Mouse (Mus musculus) midbrain, embryonic 10.5 days (tissue): ENCODE measurements around the gene Lck. TPM values are rescaled to one million over a fixed set of nuclear protein-coding genes. Genes with fewer than 3 reads are reported as not detected.
"Not testable (repeated sequence)": the region's sequence is repeated elsewhere in the genome, so short reads cannot be mapped to it uniquely, and the experiment has no call there.

Experiments used
- DNase-seq: peaks from one replicate; pipeline ENCODE4 v3.0.0-alpha.2; 2017; ENCODE audit warnings: low spot score
- H3K27ac ChIP-seq: fragments of 300-500 bp; sonication (generic); replicated peaks from 2 replicates; pipeline ENCODE4 v1.5.1; 2016; ENCODE audit warnings: mild to moderate bottlenecking
- H3K27me3 ChIP-seq: fragments of 300-500 bp; sonication (generic); 2 replicates; pipeline ENCODE4 v1.6.1; 2016; ENCODE audit warnings: low read depth, mild to moderate bottlenecking; ENCODE audit not compliant: poor library complexity, severe bottlenecking
- H3K36me3 ChIP-seq: fragments of 300-500 bp; sonication (generic); 2 replicates; pipeline ENCODE4 v1.6.1; 2016; ENCODE audit warnings: mild to moderate bottlenecking, moderate library complexity
- H3K4me1 ChIP-seq: fragments of 300-500 bp; sonication (generic); 2 replicates; pipeline ENCODE4 v1.6.1; 2016
- H3K4me3 ChIP-seq: fragments of 300-500 bp; sonication (generic); 2 replicates; pipeline ENCODE4 v1.5.1; 2016; ENCODE audit warnings: mild to moderate bottlenecking, moderate library complexity
- H3K9me3 ChIP-seq: fragments of 300-500 bp; sonication (generic); replicated peaks from 2 replicates; pipeline ENCODE4 v1.6.1; 2016; ENCODE audit warnings: mild to moderate bottlenecking
- WGBS: fragments of 180-500 bp; shearing (Covaris S2); methylation state at CpG from one replicate; pipeline ENCODE4 v1.1.7; 2016; 5-methylcytosine and 5-hydroxymethylcytosine counted together
- polyA plus RNA-seq: library from polyadenylated mRNA; unstranded; fragments of >200 nt; fragmentation: Nextera tagmentation; extraction: Ambion mirVana; gene quantifications from 2 replicates; pipeline ENCODE4 v1.2.1, GENCODE M21; 2016

Gene Lck
- polyA plus RNA-seq, 1 experiment from 2014 or later: 7.2 TPM

DNA sequence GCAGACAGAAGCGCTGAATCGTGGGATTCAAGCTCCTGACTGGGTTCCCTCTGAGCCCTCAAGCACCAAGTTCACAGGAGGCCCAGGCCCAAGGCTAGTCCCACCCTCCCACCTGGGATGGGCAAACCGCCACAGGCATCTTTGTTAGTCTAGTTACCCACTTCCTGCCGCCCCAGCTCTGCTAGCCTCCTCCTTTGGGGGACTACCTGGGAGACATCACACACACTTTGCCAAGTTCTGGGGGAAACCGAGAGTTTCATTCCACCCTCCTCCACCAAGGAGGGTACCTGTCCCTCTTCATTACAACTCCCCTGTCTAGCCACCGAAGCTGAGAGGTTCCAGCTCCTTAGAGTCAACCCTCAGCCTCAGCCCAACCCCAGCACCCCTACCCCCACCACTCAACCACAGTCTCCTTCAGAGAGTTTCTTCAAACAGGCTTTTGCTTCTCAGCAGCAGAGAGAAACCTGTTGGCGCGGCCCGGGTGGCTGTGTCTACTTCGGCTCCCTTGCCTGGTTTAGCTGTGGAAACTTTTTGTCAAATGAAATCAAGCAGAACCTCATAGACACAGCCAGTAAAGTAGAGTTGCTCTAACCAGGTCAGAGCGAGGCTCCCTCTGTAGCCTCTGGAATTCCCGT is 15.0 kb downstream of the Lck start:
- Histone ChIP-seq H3K27ac (no peak overlapping the region), H3K4me3 (no peak overlapping the region), H3K36me3 (no peaks in the 10 kb centered on the region), H3K27me3 (peaks cover 29% of the 10 kb centered on the region), H3K9me3 (no peaks in the 10 kb centered on the region), H3K4me1 (peaks cover 31% of the 10 kb centered on the region)
- no peak for DNase-seq
- 83% methylated on average over 12 of the region's 12 CpGs for WGBS

DNA sequence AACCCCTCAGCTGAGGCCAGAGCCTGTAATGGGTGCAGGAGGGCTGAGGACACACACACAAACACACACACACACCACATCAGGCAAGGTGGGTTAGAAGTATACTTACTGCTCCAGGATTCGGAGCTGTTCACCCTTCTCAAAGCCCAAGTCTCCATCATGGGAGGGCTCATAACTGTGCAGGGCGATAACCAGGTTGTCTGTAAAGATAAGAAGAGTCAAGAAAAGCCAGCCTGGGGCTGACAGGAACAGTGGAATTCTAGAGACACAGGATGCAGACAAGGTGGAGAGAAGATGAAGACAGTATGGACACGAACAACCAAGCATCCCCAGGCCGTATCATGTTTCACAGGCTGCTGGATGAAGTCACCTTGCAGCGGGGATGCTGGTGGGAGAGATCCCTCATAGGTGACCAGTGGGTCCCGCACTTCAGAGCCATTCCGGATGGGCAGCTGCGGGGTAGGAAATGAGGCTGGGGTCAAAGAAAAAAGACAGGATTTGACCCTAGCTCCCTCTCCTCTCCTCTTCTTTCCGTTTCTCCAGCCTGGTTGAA is 16.1 kb downstream of the Lck start:
- peaks cover 29% of the 10 kb centered on the region for H3K27me3 ChIP-seq
- no peaks in the 10 kb centered on the region for H3K9me3 ChIP-seq
- WGBS: 75% methylated on average over 9 of the region's 9 CpGs
- no peaks in the 10 kb centered on the region for H3K36me3 ChIP-seq
- no peak for DNase-seq
- peak overlapping the region; percentile 34; the same call in 1 of the 2 replicates for H3K27ac ChIP-seq
- H3K4me1 ChIP-seq: peaks cover 29% of the 10 kb centered on the region
- peak overlapping the region; percentile 58; the same call in 1 of the 2 replicates for H3K4me3 ChIP-seq

DNA sequence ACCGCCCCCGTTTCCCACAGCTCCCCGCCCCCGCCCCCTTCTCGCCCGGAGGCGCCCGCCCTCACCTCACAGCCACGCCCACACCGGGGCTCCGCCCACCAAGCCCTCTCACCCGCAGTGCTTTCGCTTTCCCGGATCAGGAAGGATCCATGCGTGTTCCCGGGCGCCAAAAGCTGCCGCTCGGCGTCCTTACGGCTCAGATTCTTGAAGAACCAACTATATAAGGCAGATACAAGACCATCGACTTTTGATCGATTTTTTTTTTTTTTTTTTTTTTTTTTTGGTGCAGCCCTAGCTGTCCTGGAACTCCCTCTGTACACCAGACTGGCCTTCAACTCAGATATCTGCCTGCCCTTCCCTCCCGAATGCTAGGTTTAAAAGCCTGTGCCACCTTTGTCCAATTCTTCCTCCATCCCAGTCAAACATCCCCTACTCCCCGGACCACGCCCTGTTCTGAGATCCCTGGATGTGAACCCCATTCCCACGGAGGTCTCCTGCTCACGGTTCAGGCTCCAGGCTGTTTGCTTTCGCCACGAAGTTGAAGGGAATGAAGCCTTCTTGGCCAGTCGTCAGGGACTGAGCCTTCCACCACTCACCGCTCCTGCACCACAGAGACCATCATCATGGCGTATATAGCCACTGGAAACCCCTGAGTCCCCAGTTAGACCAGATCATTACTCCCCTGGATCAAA is 16.8 kb downstream of the Lck start:
- Histone ChIP-seq H3K4me1 (peaks cover 29% of the 10 kb centered on the region), H3K27ac (peak overlapping the region; percentile 34), H3K27me3 (peaks cover 29% of the 10 kb centered on the region), H3K36me3 (no peaks in the 10 kb centered on the region), H3K4me3 (peak overlapping the region; percentile 58), H3K9me3 (no peaks in the 10 kb centered on the region)
- WGBS: 7% methylated on average over 33 of the region's 33 CpGs
- DNase-seq: peak; percentile 92

DNA sequence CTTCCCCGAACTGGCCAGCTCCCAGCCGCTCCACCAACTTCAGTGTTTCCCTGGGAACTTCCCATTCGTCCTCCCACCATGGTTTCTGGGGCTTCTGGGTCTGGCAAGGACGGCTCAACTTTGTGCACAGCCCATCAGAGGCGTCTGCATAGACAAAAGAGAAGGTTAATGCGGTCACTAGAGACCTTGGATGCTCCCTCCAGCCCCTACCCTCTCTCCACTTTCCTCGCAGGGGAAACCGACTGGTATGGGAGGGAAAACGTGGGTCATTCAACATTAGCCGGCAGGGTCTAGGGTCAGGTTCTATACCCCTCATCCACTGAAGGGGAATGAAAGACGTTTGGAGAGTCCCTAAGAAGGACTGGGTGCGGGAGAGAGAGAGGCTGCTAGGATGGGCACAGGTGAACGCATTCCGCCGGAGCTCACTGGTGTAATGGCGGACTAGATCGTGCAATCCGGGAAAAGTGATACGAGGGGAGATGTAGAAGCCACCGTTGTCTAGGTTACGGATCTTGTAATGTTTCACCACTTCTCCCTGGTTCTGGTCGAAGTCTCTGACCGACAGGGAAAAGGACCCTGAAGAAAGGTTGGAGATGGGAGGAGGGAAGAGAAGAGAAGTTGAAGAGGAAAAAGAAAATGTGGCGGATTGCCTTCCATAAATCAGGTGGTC is 17.4 kb downstream of the Lck start:
- Histone ChIP-seq H3K36me3 (no peaks in the 10 kb centered on the region), H3K4me1 (peaks cover 29% of the 10 kb centered on the region), H3K27ac (peak overlapping the region; percentile 34), H3K9me3 (no peaks in the 10 kb centered on the region), H3K27me3 (peaks cover 29% of the 10 kb centered on the region), H3K4me3 (peak overlapping the region; percentile 58)
- 1% methylated on average over 24 of the region's 24 CpGs for WGBS
- DNase-seq: no peak

DNA sequence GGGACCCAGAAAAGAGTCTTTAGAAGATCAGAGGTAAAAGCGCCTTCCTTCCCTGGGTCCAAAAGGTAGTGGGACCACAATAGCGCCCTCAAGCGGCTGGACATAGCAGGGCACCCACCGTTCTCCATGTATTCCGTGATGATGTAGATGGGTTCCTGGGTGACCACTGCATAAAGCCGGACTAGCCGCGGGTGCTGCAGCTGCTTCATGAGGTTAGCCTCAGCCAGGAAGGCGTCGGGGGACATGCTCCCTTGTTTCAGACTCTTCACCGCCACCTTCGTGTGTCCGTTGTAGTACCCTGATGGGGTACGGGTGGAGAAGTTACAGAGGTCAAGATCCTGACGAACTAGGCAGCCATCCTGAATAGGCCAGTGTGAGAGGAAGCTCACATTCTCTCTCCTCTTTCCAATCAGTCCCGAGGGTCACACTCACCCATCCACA is 18.0 kb downstream of the Lck start:
- peak overlapping the region; percentile 34 for H3K27ac ChIP-seq
- no peaks in the 10 kb centered on the region for H3K9me3 ChIP-seq
- H3K4me1 ChIP-seq: peaks cover 30% of the 10 kb centered on the region
- peak; percentile 68 for DNase-seq
- H3K27me3 ChIP-seq: peaks cover 29% of the 10 kb centered on the region
- H3K4me3 ChIP-seq: peak overlapping the region; percentile 58
- no peaks in the 10 kb centered on the region for H3K36me3 ChIP-seq
- 3% methylated on average over 16 of the region's 16 CpGs for WGBS

DNA sequence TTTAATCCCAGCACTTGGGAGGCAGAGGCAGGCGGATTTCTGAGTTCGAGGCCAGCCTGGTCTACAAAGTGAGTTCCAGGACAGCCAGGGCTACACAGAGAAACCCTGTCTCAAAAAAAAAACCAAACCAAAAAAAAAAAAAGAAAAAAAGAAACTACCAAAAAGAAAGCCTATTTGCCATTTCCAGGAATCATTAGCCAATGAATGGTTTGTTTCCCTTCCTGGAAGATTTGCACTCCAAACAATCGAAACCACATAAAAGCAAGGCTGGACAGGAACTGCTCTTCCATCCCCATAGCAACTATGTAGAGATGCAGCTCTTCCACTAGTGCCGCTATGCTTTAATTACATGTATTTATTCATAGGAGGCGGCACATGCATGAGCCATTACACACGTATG is 18.9 kb downstream of the Lck start:
- Histone ChIP-seq H3K4me1 (peaks cover 36% of the 10 kb centered on the region), H3K27me3 (peaks cover 29% of the 10 kb centered on the region)
- 88% methylated on average over 6 of the region's 6 CpGs for WGBS
- H3K4me3 ChIP-seq, H3K9me3 ChIP-seq, DNase-seq, H3K36me3 ChIP-seq, H3K27ac ChIP-seq: not testable (repeated sequence)

DNA sequence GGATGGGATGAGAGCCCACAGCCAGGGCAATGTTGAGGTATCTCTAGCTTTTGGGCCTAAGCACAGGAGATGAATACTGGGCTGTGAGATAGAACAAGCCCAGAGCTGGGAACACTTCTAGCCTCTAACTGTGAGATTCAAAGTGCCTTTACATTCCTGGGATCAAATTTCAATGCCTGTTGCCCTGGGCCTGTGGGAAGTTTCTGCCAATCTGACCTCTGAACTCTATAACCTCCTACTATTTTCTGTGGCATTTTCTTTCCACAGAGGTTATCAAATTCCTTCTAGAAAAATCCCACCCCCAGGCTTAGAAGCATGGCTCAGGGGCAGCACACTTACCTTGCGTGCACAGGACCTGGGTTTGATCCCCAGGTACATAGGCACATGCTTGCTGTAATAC is 23.1 kb downstream of the Lck start:
- Histone ChIP-seq H3K27me3 (peaks cover 6% of the 10 kb centered on the region), H3K36me3 (no peaks in the 10 kb centered on the region), H3K9me3 (no peaks in the 10 kb centered on the region), H3K4me3 (no peak overlapping the region), H3K27ac (no peak overlapping the region), H3K4me1 (peaks cover 10% of the 10 kb centered on the region)
- 78% methylated on average over 1 of the region's 1 CpGs for WGBS
- DNase-seq: no peak

DNA sequence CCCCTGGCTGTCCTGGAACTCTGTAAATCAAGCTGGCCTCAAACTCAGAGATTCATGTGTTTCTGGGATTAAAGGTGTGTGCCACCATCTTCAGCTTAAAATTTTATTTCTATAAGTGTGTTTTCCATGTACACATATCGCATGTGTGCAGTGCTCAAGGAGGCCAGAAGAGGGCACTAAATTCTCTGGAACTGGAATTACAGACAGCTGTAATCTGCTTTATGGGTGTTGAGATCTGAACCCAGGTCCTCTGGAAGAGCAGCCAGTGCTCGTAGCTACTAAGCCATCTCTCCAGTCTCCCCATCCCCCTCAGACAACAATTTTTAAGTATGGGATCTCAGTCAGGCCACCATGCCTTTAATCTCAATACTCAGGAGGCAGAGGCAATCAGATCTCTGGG is 24.1 kb downstream of the Lck start:
- 86% methylated on average over 2 of the region's 2 CpGs for WGBS
- Histone ChIP-seq H3K4me3 (no peak overlapping the region), H3K36me3 (no peaks in the 10 kb centered on the region), H3K9me3 (no peaks in the 10 kb centered on the region), H3K27ac (no peak overlapping the region), H3K4me1 (peaks cover 7% of the 10 kb centered on the region), H3K27me3 (no peaks in the 10 kb centered on the region)
- DNase-seq: no peak

DNA sequence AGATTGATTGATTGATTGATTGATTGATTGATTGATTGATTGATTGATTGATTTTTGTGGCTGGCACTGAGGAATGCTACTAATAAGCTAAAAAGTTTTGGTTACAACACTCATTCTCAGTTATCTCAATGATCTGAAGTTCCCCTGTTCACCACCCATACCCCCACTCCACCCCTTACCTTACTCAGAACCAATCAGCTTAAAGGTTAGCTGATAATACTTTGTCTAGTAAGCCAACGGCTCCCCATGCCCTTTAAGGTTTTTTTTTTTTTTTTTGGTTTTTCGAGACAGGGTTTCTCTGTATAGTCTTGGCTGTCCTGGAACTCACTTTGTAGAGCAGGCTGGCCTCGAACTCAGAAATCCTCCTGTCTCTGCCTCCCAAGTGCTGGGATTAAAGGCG is 25.8 kb downstream of the Lck start:
- H3K36me3 ChIP-seq, H3K9me3 ChIP-seq, H3K27ac ChIP-seq, H3K27me3 ChIP-seq, H3K4me3 ChIP-seq, DNase-seq: not testable (repeated sequence)
- H3K4me1 ChIP-seq: peaks cover 12% of the 10 kb centered on the region
- WGBS: 86% methylated on average over 4 of the region's 4 CpGs

DNA sequence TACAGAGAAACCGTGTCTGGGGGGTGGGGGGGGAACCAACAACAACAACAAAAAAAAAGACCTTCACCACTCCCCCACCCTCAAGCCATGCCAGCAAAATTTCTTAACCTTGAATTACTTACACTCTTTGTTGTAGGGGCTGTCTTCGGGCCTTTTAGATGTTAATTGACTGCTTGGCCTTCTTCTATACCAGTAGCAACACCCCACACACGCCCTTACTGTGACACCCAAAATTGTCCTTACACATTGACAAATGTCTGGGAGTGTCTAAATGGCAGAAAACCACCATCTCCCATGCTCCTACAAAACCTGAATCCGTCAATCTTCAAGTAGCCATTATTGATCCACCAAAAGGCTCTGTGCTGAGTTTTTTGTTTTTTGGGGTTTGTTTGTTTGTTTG is 29.3 kb downstream of the Lck start:
- WGBS: 88% methylated on average over 4 of the region's 4 CpGs
- Histone ChIP-seq H3K4me3 (no peak overlapping the region), H3K36me3 (peaks cover 20% of the 10 kb centered on the region), H3K9me3 (no peaks in the 10 kb centered on the region), H3K27ac (no peak overlapping the region), H3K4me1 (peaks cover 28% of the 10 kb centered on the region), H3K27me3 (no peaks in the 10 kb centered on the region)
- no peak for DNase-seq

DNA sequence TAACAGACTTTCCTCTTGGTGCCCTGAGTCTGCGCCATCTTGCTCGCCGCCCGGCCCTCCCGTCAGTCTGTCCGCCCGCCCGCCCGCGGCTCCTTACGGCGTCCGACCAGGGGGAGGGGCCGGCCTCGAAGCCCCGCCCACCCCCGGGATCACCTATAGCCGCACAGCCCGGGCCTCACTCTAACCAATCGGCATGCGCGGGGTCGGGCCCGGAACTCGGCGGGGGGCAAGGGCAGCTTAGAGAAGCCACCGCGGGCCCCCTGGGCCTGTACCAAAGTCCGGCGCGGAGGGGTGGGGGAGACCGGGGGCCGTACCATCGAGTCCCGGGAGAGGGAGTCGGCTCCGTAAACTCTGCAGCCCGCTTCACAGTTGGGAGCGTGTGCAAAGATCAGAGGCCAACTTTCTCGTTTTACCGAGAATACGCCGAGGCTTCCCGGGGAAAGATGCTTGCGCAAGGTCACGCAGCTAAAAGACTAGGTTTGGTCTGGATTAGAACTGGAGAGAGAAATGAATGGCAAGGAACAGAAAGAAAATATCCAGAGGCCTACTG is 30.8 kb downstream of the Lck start, which contains the start of gene Hdac1:
Hdac1 (minus strand) TSS at position 122 of the 550 bp plus-strand sequence.
- 1% methylated on average over 46 of the region's 46 CpGs for WGBS
- Histone ChIP-seq H3K27me3 (no peaks in the 10 kb centered on the region), H3K4me3 (peak within 1 kb of the TSS; percentile 70), H3K36me3 (peaks cover 34% of the 10 kb centered on the region), H3K9me3 (no peaks in the 10 kb centered on the region), H3K4me1 (peaks cover 28% of the 10 kb centered on the region), H3K27ac (peak within 1 kb of the TSS; percentile 93)
- peak; percentile 100 for DNase-seq

DNA sequence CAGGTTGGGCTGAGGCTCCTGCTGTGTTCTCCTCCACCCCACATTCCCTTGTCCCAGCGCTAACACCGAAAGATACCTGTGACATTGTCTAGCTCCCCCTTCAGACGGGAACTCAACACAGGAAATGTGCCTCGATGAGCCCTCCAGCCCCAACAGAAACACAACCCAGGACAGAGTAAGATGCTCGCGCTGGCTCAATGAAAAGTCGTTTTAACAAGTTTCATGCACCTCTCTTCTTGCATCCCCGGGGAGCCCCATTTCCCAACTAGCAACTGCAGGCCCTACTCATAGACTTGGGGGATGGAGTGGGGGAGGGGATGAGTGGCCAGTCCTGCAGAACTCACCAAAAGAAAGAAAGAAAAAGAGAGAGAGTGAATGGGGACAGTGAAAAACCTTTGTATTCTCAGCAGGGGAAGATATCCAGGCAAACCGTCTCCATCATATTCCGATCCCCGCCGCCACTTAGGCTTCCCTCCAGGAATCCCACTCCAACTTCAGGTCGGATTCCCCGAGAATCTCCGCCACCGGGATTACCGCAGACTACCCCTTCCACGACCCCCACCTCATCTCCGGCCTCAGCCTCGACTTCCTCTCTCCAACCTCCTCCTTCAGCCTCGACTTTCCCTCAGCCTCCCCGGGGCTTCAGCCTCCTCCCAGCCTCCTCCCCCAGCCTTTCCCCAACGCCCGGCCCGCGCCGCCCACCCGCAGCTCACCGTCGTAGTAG is 31.4 kb downstream of the Lck start:
- H3K27ac ChIP-seq: peak overlapping the region; percentile 93
- under 1% methylated on average over 30 of the region's 30 CpGs for WGBS
- H3K9me3 ChIP-seq: no peaks in the 10 kb centered on the region
- DNase-seq: peak; percentile 42
- H3K4me3 ChIP-seq: peak overlapping the region; percentile 70
- H3K36me3 ChIP-seq: peaks cover 40% of the 10 kb centered on the region
- H3K27me3 ChIP-seq: no peaks in the 10 kb centered on the region
- H3K4me1 ChIP-seq: peaks cover 28% of the 10 kb centered on the region
